Mouse (Mus musculus) heart, postnatal 14 days (tissue): ENCODE results near the gene Vwa5a. TPM values are rescaled to one million over a fixed set of nuclear protein-coding genes. Genes with fewer than 3 reads are reported as not detected.

Source experiments
- DNase-seq, 2 experiments: peaks; one replicate each; pipeline ENCODE4 v3.0.0; 2021 to 2022
- intact Hi-C: fragments of 180-260 bp; cut with DNase I; formaldehyde crosslinking; loops from one replicate; pipeline ENCODE4 v1.15.1; 2025
- long read RNA-seq, 2 experiments: library from polyadenylated mRNA; stranded (forward); transcript quantifications; one replicate each; pipeline ENCODE4 v2.0.0; 2021
- total RNA-seq, 2 experiments: library from RNA; stranded (reverse); gene quantifications; 2 replicates each; pipeline ENCODE4 v1.2.3; 2021

The Vwa5a gene
- total RNA-seq, result 10 to 100 TPM; 30.5 to 31.7 TPM
- long read RNA-seq, experiment 1, full-length matches to known transcripts, result 20 of 23 reads
- long read RNA-seq, experiment 1, partial matches to known transcripts, result 2 of 23 reads
- long read RNA-seq, experiment 1, other reads (novel, unspliced or antisense), result 1 of 23 reads
- long read RNA-seq, experiment 2, full-length matches to known transcripts, result 17 of 19 reads
- long read RNA-seq, experiment 2, partial matches to known transcripts, result 2 of 19 reads
- long read RNA-seq, experiment 2, other reads (novel, unspliced or antisense), result 0 of 19 reads

DNA sequence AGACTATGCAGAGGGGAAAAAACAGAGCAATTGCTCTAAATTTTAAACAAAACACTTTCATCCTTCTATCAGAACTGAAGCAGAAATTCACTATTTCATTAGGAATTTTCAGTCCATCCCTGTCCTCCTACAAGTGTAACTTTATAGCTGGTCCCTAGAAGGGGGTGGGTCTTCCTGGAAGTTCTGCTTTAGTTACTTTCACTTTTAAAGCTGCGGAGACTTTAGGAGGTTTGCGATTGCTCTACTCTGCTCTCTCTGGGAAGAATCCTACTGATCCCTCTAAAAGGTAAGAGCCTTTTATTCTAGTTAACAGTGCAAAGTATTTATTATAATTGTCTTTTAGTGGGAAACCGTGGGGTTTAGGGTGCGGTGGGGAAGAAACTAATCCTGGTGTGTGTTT, at the start of gene Vwa5a:
Vwa5a (plus strand) TSS at position 167 of the 400 bp plus-strand sequence.
- DNase-seq, result peak in 1 of 2 experiments; percentile 31
- intact Hi-C loops, result no loop called here

DNA sequence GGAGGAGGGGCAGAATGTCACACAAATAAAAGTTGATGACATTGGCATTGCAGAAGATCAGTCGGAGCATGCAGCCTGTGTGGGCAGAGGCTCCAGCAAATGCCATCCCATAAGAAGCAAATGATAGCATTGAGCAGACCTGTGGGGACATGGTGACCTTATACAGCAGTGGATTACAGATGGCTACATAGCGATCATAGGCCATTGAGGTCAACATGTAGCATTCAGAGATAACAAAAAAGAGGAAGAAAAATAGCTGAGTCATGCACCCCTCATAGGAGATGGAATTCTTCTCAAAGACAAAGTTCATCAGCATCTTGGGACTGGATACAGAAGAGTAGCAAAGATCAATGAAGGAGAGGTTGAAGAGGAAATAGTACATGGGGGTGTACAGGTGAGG, 45.2 kb upstream of the Vwa5a start:
- intact Hi-C loops, result no loop called here
- no peak for DNase-seq

DNA sequence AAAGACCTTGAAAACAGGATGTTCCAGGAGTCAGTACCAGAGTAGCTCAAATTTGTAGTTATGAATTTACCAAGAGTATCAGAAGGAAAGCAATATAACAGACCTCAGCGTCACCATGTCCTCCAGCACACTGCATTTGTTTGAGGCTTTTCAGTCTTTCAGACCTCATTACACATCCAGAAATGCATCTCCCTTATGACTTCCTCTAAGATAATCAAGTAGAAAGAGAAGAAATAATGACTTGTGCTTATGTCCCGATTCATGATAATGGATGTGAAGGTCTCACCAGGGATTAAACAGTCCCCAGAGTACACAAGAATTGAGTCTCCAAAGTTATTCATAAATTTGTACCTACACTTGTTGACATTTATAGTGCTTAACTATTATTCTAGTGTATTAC, 43.6 kb upstream of the Vwa5a start, which contains the start of gene Olfr918:
Olfr918 (minus strand) TSS at position 101 of the 400 bp plus-strand sequence.
- DNase-seq, result no peak
- intact Hi-C loops, result no loop called here

DNA sequence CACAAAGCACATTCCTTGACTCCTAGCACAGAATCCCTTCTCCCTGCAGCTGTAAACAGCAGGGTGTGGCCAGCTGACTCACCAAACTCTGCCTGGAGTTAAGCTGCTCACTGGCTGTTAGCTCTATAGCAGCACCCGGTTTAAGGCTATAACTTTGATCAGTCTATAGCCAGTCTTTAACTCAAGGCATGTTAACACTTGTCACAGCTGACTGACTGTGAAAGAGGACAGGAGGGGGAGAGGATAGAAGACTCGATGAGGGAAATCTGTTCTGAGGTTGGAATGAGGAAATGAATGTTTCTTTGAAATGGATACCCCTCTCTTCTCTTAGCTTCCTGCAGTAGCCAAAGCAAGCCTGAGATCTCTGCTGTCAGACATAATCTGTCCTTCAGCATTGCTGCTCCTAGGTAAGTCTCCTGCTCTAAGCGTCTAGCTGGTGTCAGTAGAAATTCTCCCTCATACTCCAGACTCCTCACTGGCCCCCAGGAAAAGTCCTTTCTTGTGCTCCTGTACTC, 916 bp downstream of the Vwa5a start:
- peak; percentile 15 to 24 for DNase-seq
- intact Hi-C loops, result no loop called here

DNA sequence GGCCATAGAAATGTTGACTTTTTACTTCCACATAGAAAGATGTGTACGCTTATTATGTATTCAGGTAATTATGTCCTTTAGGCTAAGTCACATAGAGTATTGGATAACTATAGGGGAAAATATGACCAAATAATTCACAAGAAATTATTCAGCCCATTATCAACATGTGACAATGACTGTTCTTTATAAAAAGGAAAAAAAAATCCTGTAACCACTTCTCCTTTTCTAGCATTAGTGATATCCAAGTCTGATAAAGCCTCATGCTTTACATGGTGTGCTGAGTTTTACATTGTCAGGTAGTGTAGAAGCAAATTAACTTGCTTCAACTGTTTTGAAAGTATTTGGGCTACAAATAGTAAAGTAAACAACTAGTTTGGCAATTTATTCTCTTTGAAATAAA, 6.0 kb downstream of the Vwa5a start:
- no peak for DNase-seq
- intact Hi-C loops, result no loop called here

DNA sequence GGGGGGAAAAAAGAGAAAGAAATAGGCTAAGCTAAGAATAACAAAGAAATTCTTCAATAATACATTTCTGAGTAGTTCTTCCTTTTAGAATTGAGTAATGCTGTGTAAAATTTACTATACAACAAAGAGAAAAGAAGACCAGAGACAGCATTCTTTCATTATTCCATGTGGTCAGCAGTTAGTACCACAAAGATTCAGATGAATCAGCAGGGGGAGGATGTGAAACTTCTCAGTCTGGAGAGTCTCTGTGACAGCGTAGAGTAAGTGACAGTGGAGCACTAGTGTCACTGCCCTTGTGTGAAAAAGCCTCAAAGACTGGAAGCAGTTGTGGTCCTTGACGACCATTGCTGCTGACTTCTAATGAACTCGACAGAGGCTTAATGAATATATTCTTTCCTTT, 10.2 kb downstream of the Vwa5a start:
- DNase-seq, result no peak
- intact Hi-C loops, result no loop called here

- intact Hi-C loops, result no loop called here
- no peak for DNase-seq
Observed at GRCm38 (mm10) chr9:38741408-38741807, 23.3 kb downstream of the Vwa5a start.

DNA sequence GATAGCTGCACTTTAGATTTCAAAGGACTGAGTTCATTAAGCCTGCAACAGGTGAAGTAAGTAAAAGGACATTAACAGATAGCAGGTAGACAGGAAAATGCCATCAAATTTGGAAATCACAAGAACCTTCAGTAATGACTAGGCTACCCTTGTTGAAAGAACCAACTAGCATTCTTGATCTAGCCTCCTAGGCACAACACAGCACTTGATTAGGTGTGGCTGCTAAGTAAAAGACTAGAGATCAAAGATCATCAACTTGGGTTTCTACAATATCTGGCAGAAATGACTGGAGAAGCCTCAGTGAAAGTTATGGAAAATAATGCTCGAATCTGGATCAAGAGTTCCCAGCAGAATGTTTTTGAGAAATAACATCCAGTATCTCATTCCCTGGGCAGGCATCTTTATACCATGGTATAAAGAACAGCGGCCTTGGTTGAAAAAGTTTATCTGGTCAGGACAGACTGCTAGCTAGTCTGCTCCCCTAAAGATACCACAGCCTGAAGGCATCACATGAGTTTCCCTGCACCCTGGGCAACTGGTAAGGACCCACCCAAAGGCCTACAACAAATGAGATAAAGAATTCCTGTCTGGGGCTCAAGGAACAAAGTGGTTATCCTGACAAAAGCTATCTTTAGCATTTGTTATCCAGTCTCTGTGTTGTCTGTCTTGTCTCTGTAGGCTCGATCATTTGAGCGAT, 26.7 kb downstream of the Vwa5a start:
- intact Hi-C loops, result no loop called here
- DNase-seq, result no peak

DNA sequence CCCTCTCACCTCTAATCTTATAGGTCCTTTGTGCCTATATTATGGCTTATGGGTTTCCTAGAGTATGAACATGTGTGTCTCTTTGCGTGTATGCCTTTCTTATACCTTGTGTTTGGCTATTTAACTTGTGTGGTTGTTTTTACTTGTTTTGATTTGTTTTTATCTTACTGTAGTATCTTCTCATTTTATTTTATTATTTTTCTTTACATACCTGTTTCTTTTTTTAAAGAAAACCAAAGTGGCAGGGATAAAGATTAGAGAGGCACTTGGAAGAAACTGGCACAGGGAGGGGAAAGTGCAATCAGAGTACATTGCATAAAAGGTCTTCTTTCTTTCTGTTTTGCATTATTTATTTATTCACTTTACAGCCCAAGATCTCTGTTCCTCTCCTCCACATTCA, 33.9 kb downstream of the Vwa5a start, which contains the start of gene Olfr920:
Olfr920 (plus strand) TSS at position 301 of the 400 bp plus-strand sequence.
- no peak for DNase-seq
- intact Hi-C loops, result no loop called here

DNA sequence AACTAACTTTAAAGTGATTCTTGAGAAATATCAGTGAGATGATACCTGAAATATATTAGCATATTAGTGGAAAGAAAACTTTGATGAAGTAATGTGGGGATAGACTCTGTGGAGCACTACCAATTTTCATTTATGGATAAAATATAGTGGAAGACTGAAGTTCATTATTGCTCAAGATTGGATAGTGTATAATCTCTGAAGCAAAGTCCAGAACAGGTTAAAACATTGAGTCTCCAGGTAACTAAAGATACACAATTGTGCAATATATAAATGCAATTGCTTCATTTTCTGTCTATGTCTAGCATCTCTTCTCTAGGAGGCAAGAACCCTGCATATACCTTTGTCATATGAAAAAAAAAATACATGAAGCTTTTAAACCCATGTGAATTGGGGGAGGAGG, 54.7 kb downstream of the Vwa5a start, which contains the start of gene Olfr921:
Olfr921 (plus strand) TSS at position 301 of the 400 bp plus-strand sequence.
- no peak for DNase-seq
- intact Hi-C loops, result no loop called here

DNA sequence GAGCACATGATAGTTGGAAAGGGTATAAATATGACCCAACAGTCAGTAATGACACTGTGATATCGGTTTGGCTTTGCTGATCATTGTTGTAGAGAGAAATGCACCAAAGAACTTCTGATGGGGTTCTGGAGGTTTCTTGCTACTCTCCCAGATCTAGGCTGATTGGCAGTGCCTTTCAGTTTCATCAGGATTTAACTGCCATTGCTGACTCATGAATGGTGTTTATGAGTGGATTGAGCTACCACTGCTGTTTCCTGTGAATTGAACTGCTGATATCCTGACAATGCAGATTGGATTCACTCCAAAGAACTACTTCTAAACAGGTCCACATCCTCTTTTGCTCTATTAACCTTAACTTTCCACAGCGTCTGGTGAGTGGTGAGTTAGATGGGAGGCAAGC, 74.6 kb downstream of the Vwa5a start:
- intact Hi-C loops, result no loop called here
- DNase-seq, result no peak

Other genes with a start within 250 kb of the Vwa5a start
- gene Olfr905, start 247.2 kb upstream of the Vwa5a start, total RNA-seq, result not detected
- not detected for gene Olfr906, start 231.2 kb upstream of the Vwa5a start, total RNA-seq
- gene Olfr907, start 222.5 kb upstream of the Vwa5a start, total RNA-seq, result not detected
- gene Olfr911-ps1, start 196.7 kb upstream of the Vwa5a start, total RNA-seq, result not detected
- not detected for gene Olfr910, start 180.4 kb upstream of the Vwa5a start, total RNA-seq
- not detected for gene Olfr912, start 138.1 kb upstream of the Vwa5a start, total RNA-seq
- not detected for gene Olfr913, start 125.5 kb upstream of the Vwa5a start, total RNA-seq
- not detected for gene Olfr914, start 113.2 kb upstream of the Vwa5a start, total RNA-seq
- not detected for gene Olfr916, start 58.4 kb upstream of the Vwa5a start, total RNA-seq
- not detected for gene Olfr917, start 52.4 kb upstream of the Vwa5a start, total RNA-seq
- not detected for gene Olfr918, start 43.7 kb upstream of the Vwa5a start, total RNA-seq
- not detected for gene Olfr919, start 14.6 kb upstream of the Vwa5a start, total RNA-seq
- under 1 TPM; 0.07 TPM for gene Olfr920, start 34.0 kb downstream of the Vwa5a start, total RNA-seq
- not detected for gene Olfr921, start 54.8 kb downstream of the Vwa5a start, total RNA-seq
- gene Olfr922, start 96.3 kb downstream of the Vwa5a start, total RNA-seq, result not detected
- not detected for gene Olfr923, start 108.3 kb downstream of the Vwa5a start, total RNA-seq
- gene Olfr924, start 126.2 kb downstream of the Vwa5a start, total RNA-seq, result not detected
- gene Olfr26, start 136.8 kb downstream of the Vwa5a start, total RNA-seq, result not detected
- not detected for gene Olfr926, start 158.9 kb downstream of the Vwa5a start, total RNA-seq
- gene Olfr930, start 211.5 kb downstream of the Vwa5a start, total RNA-seq, result not detected